Mouse (Mus musculus) kidney, postnatal 25 days (tissue): Measurements from ENCODE around the gene Mrpl24.

ENCODE experiments used
- DNase-seq, 2 experiments: peaks; one replicate each; pipeline ENCODE4 v3.0.0; 2021; ENCODE audit warnings: mixed read lengths in 2 of 2

Mrpl24 gene

DNA sequence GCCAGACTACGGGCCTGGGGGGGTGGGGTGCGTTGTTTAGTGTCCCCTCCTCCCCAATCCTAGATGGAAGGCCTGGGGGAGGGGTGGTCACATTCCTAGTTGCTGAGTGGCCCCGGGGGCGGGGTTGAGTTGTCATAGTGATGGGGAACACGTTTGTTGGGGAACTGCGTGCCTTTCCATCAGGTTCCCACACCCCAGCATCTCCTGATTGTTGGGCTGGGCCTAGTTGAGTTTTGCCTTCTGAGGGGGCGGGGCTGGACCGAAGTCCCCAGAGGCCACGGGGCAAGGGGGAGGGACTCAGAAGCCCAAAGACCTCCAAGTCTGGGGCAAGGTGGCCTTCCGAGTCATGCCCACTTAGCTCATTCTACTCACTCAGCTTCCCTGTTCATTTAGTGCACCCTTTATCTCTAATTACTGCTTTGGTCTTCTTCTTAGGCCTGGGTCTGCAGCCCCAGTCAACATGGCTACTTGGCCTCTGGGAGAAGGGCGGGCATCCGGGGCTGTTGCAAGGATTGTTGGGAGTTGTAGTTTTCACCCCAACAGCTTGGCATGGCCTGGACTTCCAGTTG, 8.6 kb upstream of the Mrpl24 start:
- DNase-seq = peak; percentile 92 to 96

DNA sequence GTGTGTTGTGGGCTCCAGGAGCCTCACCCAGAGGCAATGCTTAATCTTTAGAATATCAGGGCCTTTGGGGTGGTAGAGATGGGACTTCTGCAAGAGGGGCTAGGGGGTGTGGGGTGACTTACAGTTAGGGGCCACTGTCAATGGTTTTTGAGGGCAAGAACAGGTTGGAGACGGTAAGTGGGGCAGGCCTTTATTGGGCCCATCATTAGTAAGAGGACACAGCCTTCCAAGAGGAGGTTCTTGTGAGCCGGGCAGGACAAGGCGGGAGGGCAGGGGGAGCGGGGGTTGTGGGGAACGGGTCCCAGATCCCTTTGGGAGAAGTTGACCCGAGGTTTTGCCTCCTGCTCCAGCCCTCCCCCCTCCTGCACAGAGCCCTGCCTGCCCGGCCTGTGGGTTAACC, 5.8 kb upstream of the Mrpl24 start:
- no peak for DNase-seq

DNA sequence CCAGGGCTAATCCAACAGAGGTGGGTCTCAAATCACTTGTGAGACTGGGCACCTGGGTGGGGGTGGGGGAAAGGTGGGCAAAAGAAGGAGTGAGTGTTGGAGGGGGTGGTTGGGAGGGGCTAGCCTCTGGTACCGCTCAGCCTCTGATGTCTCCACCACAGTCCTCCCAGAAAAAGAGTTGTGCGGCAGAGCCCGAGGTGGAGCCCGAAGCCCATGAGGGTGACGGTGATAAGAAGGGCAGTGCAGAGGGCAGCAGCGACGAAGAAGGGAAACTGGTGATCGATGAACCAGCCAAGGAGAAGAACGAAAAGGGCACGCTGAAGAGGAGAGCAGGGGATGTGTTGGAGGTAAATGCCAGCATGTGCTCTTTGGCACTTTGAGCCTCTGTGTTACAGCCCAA, 5.4 kb upstream of the Mrpl24 start:
- no peak for DNase-seq

DNA sequence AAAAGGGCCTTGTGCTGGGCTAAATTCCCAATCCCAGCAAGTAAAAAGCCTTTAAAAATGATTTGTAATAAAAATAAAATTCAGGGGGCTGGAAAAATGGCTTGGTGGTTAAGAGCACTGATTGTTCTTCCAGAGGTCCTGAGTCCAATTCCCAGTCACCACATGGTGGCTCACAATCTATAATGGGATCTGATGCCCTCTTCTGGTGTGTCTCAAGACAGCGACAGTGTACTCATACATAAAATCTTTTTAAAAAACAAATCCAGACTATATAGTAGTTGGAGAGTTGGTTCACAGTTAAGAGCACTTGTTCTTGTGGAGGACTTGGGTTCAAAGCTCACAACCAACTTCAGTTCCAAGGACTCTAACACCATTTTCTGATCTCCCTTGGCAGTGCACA, 2.3 kb upstream of the Mrpl24 start:
- DNase-seq = no peak

DNA sequence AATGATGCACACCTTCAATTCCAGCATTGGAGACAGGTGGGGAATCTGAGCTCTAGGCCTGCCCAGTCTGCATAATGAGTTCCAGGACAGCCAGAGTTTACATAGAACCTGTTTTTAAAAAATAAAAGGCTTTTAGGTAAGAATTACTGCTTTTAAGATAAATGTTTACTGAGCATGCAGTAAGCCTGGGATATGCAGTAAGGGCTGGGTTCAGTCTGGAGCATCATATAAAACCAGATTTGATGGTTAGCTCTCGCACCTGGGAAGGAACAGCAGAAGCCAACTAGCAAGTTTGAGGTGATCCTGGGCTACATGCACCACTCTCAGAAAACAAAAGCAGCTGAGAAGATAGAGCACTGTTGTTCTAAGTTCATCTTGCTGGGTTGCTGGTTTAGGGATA, 755 bp upstream of the Mrpl24 start:
- no peak for DNase-seq

DNA sequence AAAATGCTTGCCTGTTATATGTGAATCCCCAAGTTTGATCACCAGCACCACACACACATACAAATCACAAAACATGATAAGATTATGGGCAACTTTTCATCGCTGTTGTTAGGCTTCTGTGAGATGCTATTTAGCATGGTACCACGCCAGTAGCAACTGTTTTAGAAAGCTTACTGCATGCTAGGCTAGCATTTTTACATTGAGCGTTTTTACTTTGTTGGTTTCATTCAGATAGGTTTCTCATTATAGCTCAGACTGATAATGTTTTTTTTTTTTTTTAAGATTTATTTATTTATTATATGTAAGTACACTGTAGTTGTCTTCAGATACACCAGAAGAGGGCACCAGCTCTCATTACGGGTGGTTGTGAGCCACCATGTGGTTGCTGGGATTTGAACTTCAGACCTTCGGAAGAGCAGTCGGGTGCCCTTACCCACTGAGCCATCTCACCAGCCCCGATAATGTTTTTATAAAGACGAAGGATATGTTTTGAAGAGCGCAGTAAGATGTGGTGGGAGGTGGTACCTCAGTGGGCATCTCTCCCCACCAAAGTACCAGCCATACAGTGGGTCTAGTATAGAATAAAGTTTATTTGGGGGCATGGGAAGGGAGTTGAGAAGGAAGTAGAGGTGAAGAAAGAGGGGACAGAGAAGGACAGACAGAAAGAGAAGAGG, 1.1 kb downstream of the Mrpl24 start:
- DNase-seq = no peak

DNA sequence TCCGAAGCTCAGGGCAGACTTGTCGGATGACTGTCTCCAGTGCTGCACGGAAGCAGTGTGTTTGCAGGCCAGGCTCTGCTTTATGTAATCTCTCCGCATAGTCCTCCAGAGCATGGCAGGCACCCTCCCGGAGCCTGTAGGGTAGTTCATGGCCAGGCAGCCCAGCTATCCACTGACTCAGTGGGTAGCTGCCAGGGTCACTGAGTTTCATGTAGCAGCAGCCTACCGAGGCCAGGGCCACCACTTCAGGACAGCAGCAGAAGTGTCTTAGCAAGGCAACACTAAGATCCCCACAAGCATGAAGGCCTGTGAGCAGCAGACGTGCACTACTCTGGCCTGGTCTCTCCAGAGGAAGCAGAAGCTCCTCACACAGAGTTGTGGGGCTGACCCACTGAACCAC, 5.7 kb downstream of the Mrpl24 start:
- DNase-seq = no peak

DNA sequence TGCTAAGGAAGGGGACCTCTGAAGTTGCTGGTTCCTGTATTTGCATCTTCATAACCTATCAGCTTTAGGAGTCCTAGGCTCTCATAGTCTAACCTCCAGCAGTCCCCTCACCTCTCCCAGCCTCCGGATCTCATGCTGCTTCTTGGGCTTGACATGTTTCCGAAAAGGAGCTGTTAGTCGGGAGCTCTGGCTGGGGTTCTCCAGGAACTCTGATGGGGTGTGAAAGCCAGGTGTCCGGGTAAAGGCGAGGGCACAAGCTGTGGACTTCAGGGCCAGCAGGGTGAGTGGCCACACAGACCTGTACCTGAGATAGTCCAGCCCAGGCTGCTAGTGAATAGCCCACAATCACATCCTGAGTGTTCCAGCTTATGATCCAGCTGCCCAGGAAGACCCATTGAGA, 8.1 kb downstream of the Mrpl24 start:
- no peak for DNase-seq

DNA sequence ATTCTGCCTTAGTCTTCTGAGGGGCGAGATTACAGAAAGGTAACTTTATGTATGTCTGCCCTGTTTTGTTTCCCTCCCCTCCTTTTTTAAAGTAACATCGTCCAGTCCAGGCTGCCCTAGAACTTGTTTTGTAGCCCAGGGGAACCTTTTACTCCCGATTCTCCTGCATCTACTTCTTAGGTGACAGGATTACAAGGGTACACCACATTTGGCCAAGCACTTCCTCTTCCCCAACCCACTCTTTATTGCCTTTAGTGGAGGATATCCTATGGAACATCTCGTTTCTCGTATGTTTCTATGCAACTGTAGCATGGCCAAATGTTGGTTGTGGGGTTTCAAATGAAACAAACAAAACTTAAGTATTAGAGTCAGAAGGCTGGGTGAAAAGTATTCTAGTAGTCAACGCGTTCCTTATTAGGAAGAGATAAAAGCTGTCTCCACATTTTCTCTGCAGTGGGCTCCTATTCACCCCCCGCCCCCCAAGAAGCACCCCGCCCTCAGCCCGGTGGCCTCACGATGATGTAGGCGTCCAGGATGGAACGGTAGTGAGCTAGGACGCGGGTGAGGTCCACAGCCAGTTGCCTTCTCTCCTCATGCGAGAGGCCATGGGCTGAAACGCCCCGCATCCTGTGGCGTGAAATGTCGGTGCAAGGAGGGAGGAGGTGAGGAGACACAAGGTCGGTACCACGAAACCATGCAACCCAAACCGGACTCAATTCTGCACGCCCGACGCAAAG, 10.2 kb downstream of the Mrpl24 start:
- no peak for DNase-seq

DNA sequence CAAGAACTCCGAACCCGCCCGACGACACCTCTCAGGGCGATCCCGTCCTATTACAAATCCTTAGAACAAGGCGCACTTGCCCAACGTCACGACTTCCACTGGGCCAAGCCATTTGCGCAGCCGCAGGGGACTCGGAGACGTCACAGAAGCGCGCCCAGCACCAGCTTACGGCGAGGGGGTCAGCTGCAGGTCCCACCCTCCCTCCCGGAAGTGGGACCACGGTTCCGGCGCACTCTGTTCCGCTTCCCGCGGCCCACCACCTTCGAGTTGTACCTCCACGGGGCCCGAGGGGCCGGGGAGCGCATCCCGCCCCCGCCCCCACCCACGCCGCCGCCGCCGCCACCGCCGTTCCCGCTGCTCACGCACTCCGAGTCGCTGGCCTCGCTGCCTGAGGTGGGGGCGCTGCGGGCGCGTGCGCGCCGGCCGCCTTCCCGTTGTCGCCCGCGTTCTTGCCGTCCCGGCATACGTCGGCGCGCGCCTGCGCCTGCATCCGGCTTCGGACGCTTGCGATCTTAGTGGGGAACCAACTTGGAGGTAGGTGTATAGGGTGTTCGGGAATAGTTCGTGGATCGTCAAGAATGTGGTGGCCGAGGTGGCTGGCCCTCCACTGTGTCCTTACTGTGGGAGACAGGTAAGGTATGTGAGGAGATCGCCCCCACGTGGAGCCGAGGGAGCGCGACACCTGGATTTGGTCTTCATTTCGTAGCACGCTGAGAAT, 10.9 kb downstream of the Mrpl24 start, which contains the start of the genes Isg20l2 and Rrnad1:
Gene Isg20l2 (plus strand): TSS at position 237 of the 718 bp plus-strand sequence.
Gene Rrnad1 (minus strand): TSS at position 640 of the 718 bp plus-strand sequence.
- DNase-seq = peak; percentile 97 to 98

DNA sequence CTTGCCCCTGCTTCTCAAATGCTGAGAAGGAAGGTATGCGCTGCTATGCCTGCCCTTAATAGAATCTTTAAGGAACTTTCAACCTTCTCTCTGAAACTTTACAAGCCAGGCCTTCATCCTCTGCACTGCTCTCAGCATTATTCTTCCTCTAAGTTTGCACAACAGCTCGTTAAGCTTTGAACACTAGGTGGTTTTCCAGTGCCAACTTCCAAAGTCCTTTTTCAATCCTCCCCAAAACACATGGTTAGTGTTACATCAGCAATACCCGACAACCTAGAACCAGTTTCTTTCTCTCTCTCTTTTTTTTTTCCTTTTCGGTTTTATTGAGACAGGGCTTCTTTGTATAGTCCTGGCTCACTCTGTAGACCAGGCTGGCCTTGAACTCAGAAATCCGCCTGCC, 14.7 kb downstream of the Mrpl24 start:
- DNase-seq = no peak

DNA sequence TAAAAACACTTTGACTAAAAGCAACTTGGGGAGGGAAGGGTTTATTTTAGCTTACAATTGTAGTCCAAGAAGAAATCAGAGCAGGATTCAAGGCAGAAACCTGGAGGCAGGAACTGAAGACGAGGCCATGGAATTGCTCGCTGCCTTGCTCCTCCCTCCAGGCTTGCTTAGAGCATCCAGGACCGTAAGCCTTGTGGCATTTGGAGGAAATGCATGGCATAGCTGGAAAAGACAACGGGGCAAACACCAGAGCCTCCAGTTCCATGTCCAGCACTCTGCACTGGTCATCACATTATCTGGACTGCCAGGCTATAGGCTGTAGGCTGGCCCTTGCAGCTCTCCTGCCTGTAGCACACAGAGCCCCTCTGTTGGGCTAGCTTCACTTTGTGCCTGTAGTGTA, 15.2 kb downstream of the Mrpl24 start:
- DNase-seq = no peak

DNA sequence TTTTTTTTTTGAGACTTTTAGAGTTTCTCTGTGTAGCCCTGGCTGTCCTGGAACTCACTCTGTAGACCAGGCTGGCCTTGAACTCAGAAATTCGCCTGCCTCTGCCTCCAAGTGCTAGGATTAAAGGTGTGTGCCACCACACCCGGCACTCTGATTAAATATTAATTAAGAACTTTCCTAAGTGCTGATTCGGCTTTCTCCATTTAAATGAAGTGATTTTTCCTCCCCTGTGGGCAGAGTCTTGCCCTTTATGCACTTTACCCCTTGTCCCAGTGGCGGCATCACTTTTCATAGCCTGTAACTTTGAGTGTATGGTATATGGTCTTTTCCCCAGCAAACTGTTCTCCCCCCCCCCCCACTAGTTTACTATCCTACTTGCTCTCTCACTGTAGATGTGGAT, 15.9 kb downstream of the Mrpl24 start:
- DNase-seq = peak; percentile 45 to 65

DNA sequence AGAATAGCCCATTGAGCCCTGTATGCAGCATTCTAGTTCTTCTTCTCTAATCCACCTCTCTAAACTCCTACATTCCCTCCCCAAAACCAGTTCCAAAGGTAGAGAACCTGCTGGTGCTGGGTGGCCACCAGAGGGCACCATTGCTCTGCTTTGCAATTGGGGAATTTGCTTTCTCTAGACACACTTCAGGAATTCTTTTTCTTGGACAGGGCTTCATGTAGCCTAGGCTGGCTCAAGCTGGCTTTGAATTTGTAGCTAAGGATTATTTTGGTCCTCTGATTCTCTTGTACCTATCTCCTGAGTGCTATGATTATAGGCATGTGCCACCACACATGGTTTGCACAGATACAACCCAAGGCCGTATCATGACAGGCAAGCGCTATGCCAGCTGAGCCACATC, 16.5 kb downstream of the Mrpl24 start:
- peak; percentile 88 to 89 for DNase-seq

DNA sequence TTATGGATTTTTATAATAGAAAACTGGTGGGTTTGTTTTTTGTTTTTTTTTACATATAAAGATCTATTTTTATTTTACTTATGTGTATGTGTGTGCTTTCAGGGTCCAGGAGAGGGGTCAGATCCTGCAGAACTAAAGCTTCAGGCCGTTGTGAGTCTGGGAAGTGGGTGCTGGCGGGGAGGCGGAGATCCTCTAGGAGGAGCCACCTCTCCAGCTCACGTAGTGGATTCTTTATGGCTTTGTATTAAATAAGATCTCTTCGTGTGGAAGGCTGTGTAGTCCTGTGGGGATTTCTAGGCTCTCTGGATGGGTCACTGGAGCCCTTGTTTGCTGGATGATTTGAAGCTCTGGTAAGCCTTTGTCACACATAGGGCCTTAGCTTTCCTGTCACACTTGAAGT, 21.3 kb downstream of the Mrpl24 start:
- no peak for DNase-seq

DNA sequence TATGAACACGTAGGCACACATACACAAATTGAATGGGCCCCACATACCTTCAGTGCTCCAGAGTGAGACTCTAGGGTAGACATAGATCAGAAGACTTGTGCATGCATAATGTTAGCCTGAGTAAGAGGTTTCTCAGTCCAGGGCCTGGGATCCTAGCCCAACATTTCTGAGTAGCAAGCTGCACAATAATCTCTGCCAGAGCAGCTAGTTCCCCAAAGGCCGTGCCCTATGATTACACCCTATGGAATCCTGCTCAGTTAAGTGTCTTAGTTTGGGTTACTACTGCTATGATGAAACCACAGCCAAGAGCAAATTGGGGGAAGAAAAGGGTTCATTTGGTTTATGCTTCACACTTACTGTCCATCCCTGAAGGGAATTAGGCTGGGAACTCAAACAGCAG, 23.2 kb downstream of the Mrpl24 start:
- no peak for DNase-seq

DNA sequence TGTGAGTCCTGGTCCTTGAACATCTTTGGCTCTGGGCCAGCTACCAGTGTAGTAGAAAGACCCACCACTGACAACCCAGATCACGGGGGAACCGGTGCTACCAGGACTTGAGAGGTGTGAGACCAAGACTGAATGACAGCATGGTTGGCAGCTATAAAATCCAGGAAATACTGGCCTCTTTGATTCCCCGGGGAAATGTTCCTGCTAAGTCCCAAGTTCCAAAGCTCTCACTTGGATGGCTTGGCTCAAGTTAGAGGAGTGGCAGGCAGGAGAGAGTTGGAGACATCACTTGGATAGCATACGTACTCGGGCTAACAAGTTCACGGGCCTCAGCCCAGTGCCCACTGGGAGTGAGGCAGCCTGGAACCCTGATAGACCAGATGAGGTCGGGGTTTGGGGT, 24.3 kb downstream of the Mrpl24 start:
- no peak for DNase-seq

DNA sequence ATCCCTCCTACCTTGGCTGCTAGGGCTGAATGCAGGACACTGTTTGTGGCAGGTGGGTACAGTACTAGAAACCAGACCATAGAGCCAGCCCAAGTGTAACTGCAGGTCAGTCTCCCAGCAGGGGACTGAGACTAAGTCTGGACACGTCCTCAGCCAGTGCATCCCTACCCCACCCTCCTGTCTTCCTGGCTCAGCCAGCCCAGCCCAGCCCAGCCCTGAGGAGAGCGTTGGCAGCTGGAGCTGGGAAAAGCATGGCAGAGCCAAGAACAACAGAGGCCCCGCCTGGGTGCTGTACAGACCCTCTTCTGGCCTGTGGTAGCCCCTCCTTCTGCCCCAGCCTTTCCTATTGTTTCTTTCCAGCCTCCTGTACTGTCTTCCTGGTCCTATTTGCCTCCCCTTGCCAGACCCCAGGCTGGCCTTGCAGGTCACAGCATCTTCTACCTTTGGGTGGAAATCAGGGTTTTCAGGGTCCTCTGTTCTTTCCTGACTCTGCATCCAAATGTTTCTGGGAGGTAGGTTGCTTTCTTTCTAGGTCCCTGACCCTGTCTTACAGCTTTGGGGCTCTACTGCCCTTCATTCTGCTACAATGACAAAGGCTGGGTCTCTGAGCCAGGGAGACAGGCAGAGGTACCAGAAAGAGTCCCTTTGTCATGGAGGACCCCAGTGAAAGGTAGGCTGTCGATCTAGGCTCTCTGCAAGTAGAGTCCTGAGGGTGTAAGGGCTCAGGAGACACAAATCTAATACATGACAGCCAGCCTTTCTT, 25.7 kb downstream of the Mrpl24 start:
- DNase-seq = no peak

DNA sequence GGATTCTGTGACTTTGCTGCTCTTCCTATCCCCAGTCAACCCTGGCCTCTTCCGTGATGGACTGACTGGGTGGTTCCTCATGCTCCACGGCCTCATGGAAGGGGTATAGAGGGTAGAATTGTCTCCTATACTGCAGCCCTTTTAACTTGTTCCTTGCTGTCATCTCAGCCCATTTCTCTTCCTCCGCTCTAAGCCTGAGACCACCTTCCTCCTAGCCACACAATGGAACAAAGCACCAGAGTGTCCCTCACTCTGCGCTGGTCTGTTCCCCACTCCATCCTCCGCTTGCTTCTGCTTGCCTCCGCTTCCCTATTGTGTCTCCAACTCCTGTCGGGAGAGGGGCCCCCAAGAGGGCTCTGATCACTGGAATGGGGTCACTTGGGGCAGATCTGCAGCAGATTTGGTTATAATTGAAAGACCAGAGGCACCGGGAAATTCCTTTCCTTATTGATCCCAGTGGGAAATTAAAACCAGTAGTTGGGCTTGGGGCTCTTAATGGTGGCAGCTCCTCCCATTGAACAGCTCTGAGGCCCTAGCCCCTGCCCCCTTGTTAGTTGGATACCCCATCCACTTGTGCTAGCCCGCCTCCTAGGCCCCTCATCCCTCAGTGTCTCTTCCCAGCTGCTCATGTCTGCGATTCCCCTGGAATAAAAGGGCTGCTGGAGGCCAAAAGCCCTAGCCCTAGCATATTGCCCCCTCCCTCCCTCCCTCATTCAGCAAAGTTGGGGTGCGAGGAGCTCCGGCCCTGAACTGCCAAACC, 26.7 kb downstream of the Mrpl24 start:
- DNase-seq = no peak

DNA sequence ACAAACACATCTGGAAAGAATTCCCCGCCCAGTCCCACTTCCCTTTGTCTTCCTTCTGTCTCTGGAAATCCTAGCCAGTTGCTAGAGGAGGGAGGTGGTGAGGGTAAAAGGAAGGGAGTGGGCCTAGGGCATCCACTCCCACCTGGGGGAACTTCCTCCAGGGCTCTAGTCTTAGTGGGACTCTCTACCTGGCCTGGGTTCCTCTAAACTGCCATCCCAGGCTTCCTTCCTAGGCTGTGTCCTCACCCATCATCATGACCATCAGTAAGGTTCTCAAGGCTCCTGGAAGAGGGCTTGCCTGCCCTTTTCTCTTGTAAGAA, 27.2 kb downstream of the Mrpl24 start:
- DNase-seq = no peak

DNA sequence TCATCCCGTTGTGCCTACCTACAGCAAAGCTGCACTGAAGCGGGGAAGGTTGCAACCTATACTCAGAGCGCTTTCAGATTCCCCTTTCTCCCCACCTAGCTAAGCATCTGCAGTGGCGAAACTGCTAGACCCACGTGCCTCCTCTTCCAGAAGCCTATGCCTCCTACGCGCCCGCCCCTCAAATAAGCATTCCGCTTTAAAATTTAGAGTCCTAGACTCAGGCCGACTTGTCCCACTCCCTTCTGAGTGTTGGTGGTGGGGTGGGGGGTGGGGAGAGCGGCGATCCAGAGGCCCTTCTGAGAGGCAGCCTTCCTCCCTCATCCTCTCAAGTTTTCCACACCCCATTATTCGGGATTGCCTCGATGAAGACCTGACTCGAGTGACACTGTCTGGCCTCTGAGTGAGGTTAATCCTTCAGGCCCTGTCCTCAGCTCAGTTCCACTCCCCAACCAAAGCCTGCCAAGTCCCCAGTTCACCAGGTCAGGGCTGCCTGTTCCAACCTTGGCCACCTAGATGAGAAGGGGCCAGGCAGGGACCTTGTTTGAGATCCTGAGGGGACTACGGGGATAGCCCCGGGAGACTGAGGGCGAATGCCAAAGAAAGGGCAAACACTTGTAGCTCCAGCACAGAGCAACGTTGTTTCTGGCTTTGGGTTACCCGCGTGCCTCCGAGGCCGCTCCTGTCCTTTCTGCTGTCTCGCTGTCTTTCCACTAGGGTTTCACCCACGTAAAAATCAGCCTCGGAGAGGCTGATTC, 27.9 kb downstream of the Mrpl24 start:
- no peak for DNase-seq
